Mouse (Mus musculus) limb, embryonic 10.5 days (tissue): ENCODE data around the gene Heatr9. TPM values are rescaled to one million over a fixed set of nuclear protein-coding genes. Genes with fewer than 3 reads are reported as not detected.
"Not testable (repeated sequence)": the region's sequence is repeated elsewhere in the genome, so short reads cannot be mapped to it uniquely, and the experiment has no call there.

Source experiments
- DNase-seq: peaks from one replicate; pipeline ENCODE4 v3.0.0-alpha.2; 2017; ENCODE audit warnings: low spot score
- H3K27ac ChIP-seq: fragments of 300-500 bp; sonication (generic); 2 replicates; pipeline ENCODE4 v1.5.1; 2016; ENCODE audit warnings: mild to moderate bottlenecking
- H3K27me3 ChIP-seq: fragments of 300-500 bp; sonication (generic); 2 replicates; pipeline ENCODE4 v1.6.1; 2016; ENCODE audit warnings: low read depth, mild to moderate bottlenecking; ENCODE audit not compliant: poor library complexity, severe bottlenecking
- H3K36me3 ChIP-seq: fragments of 300-500 bp; sonication (generic); 2 replicates; pipeline ENCODE4 v1.6.1; 2016; ENCODE audit warnings: mild to moderate bottlenecking, moderate library complexity
- H3K4me1 ChIP-seq: fragments of 300-500 bp; sonication (generic); 2 replicates; pipeline ENCODE4 v1.6.1; 2016
- H3K4me3 ChIP-seq: fragments of 300-500 bp; sonication (generic); 2 replicates; pipeline ENCODE4 v1.5.1; 2016; ENCODE audit warnings: mild to moderate bottlenecking, moderate library complexity
- H3K9me3 ChIP-seq: fragments of 300-500 bp; sonication (generic); replicated peaks from 2 replicates; pipeline ENCODE4 v1.6.1; 2016; ENCODE audit warnings: mild to moderate bottlenecking
- WGBS: fragments of 180-500 bp; shearing (Covaris S2); methylation state at CpG from one replicate; pipeline ENCODE4 v1.1.7; 2016; 5-methylcytosine and 5-hydroxymethylcytosine counted together
- polyA plus RNA-seq: library from polyadenylated mRNA; unstranded; fragments of >200 nt; fragmentation: Nextera tagmentation; extraction: Ambion mirVana; gene quantifications from 2 replicates; pipeline ENCODE4 v1.2.1, GENCODE M21; 2016

The Heatr9 gene
- polyA plus RNA-seq, 1 experiment from 2014 or later: not detected

DNA sequence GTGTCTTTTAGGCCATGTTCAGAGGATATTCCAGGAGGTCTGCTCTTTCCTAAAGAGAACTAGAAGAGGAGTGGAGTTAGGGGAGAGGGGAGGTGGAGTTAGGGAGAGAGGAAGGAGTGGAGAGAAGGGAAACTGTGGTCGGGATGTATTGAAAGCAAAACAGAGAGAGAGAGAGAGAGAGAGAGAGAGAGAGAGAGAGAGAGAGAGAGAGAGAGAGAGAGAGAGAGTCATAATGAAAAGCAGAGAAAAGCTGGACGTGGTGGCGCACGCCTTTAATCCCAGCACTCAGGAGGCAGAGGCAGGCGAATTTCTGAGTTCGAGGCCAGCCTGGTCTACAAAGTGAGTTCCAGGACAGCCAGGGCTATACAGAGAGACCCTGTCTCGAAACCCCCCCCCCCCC is 29.1 kb upstream of the Heatr9 start:
- H3K9me3 ChIP-seq, H3K27me3 ChIP-seq, DNase-seq, H3K4me3 ChIP-seq, H3K27ac ChIP-seq, H3K4me1 ChIP-seq, H3K36me3 ChIP-seq: not testable (repeated sequence)
- WGBS: 86% methylated on average over 7 of the region's 7 CpGs

- H3K36me3 ChIP-seq: no peaks in the 10 kb centered on the region
- no peaks in the 10 kb centered on the region for H3K27me3 ChIP-seq
- H3K4me1 ChIP-seq: no peaks in the 10 kb centered on the region
- no peak overlapping the region for H3K27ac ChIP-seq
- H3K9me3 ChIP-seq: no peaks in the 10 kb centered on the region
- WGBS: 91% methylated on average over 5 of the region's 5 CpGs
- no peak overlapping the region for H3K4me3 ChIP-seq
- DNase-seq: no peak
Measured at GRCm38 (mm10) chr11:83550186-83550632, 28.2 kb upstream of the Heatr9 start.

GRCm38 (mm10) chr11:83544214-83544613 is 22.2 kb upstream of the Heatr9 start:
- 87% methylated on average over 3 of the region's 3 CpGs for WGBS
- H3K36me3 ChIP-seq: no peaks in the 10 kb centered on the region
- H3K9me3 ChIP-seq: no peaks in the 10 kb centered on the region
- no peaks in the 10 kb centered on the region for H3K4me1 ChIP-seq
- no peak overlapping the region for H3K27ac ChIP-seq
- H3K4me3 ChIP-seq: no peak overlapping the region
- no peaks in the 10 kb centered on the region for H3K27me3 ChIP-seq
- DNase-seq: no peak

DNA sequence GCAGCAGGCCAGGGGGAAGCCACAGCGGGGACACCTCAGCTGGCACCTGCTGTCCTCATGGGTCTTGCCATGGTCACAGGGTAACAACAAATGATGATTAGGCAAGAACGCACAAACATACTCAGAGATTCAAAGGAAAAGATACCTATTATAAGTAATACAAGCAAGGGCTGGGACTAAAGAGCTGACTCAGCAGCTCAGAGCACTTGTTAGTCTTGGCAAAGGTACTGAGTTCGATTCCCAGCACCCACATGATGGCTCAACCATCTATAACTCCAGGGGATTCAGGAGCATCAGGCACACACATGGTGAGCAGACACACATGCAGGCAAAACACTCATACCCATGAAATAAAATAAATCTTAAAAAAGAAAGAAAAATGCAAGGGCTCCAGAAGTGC is 19.4 kb upstream of the Heatr9 start:
- WGBS: 84% methylated on average over 3 of the region's 3 CpGs
- Histone ChIP-seq H3K9me3 (no peaks in the 10 kb centered on the region), H3K4me1 (no peaks in the 10 kb centered on the region), H3K27me3 (no peaks in the 10 kb centered on the region), H3K4me3 (no peak overlapping the region), H3K27ac (no peak overlapping the region), H3K36me3 (no peaks in the 10 kb centered on the region)
- DNase-seq: no peak

- WGBS: 86% methylated on average over 2 of the region's 2 CpGs
- Histone ChIP-seq H3K9me3 (no peaks in the 10 kb centered on the region), H3K4me3 (no peak overlapping the region), H3K36me3 (no peaks in the 10 kb centered on the region), H3K27ac (no peak overlapping the region), H3K27me3 (no peaks in the 10 kb centered on the region), H3K4me1 (no peaks in the 10 kb centered on the region)
- no peak for DNase-seq
Measured at GRCm38 (mm10) chr11:83540931-83541330, 19.0 kb upstream of the Heatr9 start.

- H3K36me3 ChIP-seq: no peaks in the 10 kb centered on the region
- H3K4me3 ChIP-seq: no peak overlapping the region
- DNase-seq: no peak
- WGBS: 78% methylated on average over 3 of the region's 3 CpGs
- no peaks in the 10 kb centered on the region for H3K9me3 ChIP-seq
- peaks cover 12% of the 10 kb centered on the region for H3K4me1 ChIP-seq
- no peaks in the 10 kb centered on the region for H3K27me3 ChIP-seq
- no peak overlapping the region for H3K27ac ChIP-seq
Measured at GRCm38 (mm10) chr11:83538705-83539314, 16.8 kb upstream of the Heatr9 start.

- H3K27ac ChIP-seq: no peak overlapping the region
Measured at GRCm38 (mm10) chr11:83536831-83537230, 14.9 kb upstream of the Heatr9 start.

DNA sequence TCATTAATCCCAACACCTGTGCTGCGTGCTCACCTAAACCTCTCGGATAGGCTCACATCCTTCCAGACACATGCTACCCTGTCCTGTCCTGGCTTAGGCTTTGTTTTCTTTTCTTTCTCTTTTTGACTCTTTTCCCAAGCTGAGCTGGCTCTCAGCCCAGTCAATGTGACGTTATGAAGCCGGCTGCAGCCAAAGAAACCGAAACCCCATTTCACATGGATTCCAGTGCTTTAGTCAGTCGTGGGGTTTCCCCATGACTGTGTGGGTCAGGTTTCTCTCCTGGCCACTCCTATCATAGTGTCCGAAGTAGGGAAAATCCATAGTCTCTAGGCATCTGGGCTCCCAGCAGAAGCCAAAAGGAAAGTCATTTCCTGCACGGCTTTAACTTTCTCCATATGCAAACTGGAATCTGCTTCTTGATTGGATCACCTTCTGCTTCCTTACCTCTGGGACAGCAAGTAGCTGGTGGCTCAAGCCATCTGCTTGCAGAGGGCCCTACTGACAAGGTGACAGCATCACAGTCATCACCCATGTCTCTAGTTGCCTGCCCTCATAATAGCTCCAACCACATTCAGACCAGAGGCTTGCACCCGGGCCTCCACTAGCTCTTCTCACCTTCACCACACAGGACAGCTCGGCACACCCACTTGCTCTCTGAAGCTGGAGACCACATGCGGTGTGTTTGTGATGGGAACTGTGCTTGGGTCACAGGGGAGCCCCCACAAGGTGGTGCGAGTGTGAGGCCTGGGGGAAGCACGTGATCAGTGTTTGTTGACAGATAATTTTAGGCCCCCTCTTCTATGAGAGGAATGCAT is 12.8 kb upstream of the Heatr9 start:
- peaks cover 12% of the 10 kb centered on the region for H3K4me1 ChIP-seq
- WGBS: 55% methylated on average over 13 of the region's 13 CpGs
- H3K36me3 ChIP-seq: no peaks in the 10 kb centered on the region
- no peaks in the 10 kb centered on the region for H3K9me3 ChIP-seq
- no peaks in the 10 kb centered on the region for H3K27me3 ChIP-seq
- no peak overlapping the region for H3K27ac ChIP-seq
- no peak overlapping the region for H3K4me3 ChIP-seq
- no peak for DNase-seq

More at GRCm38 (mm10) chr11:83536831-83537230, 14.9 kb upstream of the Heatr9 start:
- 71% methylated on average over 3 of the region's 3 CpGs for WGBS
- H3K27me3 ChIP-seq: no peaks in the 10 kb centered on the region
- H3K36me3 ChIP-seq: no peaks in the 10 kb centered on the region
- peaks cover 12% of the 10 kb centered on the region for H3K4me1 ChIP-seq
- no peak overlapping the region for H3K4me3 ChIP-seq
- no peaks in the 10 kb centered on the region for H3K9me3 ChIP-seq
- no peak for DNase-seq

- WGBS: 85% methylated on average over 8 of the region's 8 CpGs
Measured at GRCm38 (mm10) chr11:83534143-83534542, 12.2 kb upstream of the Heatr9 start.

GRCm38 (mm10) chr11:83533192-83533591 is 11.2 kb upstream of the Heatr9 start:
- WGBS: 94% methylated on average over 1 of the region's 1 CpGs
- Histone ChIP-seq H3K27ac (no peak overlapping the region), H3K4me3 (no peak overlapping the region), H3K36me3 (no peaks in the 10 kb centered on the region), H3K27me3 (no peaks in the 10 kb centered on the region), H3K4me1 (peaks cover 12% of the 10 kb centered on the region), H3K9me3 (no peaks in the 10 kb centered on the region)
- DNase-seq: no peak

More at GRCm38 (mm10) chr11:83534143-83534542, 12.2 kb upstream of the Heatr9 start:
- H3K9me3 ChIP-seq: no peaks in the 10 kb centered on the region
- H3K4me3 ChIP-seq: no peak overlapping the region
- H3K36me3 ChIP-seq: no peaks in the 10 kb centered on the region
- no peak for DNase-seq
- H3K27me3 ChIP-seq: no peaks in the 10 kb centered on the region
- H3K27ac ChIP-seq: no peak overlapping the region
- H3K4me1 ChIP-seq: peaks cover 12% of the 10 kb centered on the region

- WGBS: 91% methylated on average over 5 of the region's 5 CpGs
- DNase-seq: no peak
- Histone ChIP-seq H3K27ac (no peak within 1 kb of the TSS), H3K4me1 (peaks cover 12% of the 10 kb centered on the region), H3K27me3 (no peaks in the 10 kb centered on the region), H3K36me3 (no peaks in the 10 kb centered on the region), H3K4me3 (no peak within 1 kb of the TSS), H3K9me3 (no peaks in the 10 kb centered on the region)
Measured at GRCm38 (mm10) chr11:83530360-83530759, 8.4 kb upstream of the Heatr9 start, which contains the start of gene Ccl5. Gene Ccl5, minus strand, starts transcription at chr11:83530518.

- H3K9me3 ChIP-seq: no peaks in the 10 kb centered on the region
- no peaks in the 10 kb centered on the region for H3K4me1 ChIP-seq
- DNase-seq: no peak
- 77% methylated on average over 12 of the region's 12 CpGs for WGBS
- H3K4me3 ChIP-seq: no peak overlapping the region
- no peaks in the 10 kb centered on the region for H3K36me3 ChIP-seq
- no peaks in the 10 kb centered on the region for H3K27me3 ChIP-seq
- no peak overlapping the region for H3K27ac ChIP-seq
Measured at GRCm38 (mm10) chr11:83529024-83529423, 7.0 kb upstream of the Heatr9 start.

- Histone ChIP-seq H3K27ac (no peak overlapping the region), H3K36me3 (peaks cover 5% of the 10 kb centered on the region; the same call in 1 of the 2 replicates), H3K4me3 (no peak overlapping the region), H3K9me3 (no peaks in the 10 kb centered on the region), H3K27me3 (no peaks in the 10 kb centered on the region), H3K4me1 (no peaks in the 10 kb centered on the region)
- no peak for DNase-seq
- 76% methylated on average over 6 of the region's 6 CpGs for WGBS
Measured at GRCm38 (mm10) chr11:83518371-83518770, 3.6 kb downstream of the Heatr9 start.
